In the genomic region with DNA sequence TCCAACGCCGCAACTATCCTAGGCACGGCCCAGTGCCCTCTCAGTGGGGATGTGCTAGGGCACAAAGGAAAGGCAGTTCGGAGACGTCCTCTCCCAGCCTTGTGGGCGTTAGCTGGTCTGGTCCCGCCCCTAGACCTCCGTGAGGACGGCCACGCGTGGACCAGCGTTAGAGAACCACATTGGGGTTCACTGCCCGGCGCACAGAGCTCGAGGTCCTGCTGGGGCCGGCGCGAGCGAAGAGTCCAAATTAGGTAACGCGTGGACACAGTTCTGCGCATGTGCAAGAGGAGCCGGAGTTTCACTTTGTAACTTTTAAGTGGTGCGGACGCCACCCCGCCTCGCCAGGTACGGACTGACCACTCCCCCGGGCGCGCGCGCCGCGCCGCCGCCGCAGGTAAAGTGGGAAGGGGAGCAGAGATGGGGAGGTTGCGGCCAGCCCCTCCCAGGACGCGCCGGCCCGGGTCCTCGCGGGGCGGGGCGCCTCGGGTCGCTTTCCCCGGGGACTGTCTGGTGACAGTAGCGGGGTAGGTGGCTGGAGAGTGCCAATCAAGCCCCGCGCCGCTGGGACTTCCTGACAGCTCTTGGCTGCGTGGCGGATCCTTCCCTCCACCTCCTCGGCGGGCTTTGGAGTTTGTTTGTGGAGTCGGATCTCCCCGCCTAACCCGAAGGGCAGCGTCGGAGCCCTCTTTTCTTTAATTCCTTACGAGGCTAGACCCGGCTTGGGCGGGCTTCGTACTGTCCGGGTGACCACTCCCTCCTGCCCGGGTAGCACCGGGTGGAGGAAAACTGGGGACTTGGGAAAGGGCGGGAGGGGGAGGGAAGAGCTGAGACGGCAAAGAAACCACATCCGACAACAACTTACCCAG, we compare ENCODE assay signal across 8 mouse cellular contexts. TPM values are rescaled to one million over a fixed set of nuclear protein-coding genes. Genes with fewer than 3 reads are reported as not detected.
DNase-seq lines count a peak whose midpoint lies in the region; ATAC-seq and TF ChIP-seq lines count a peak whose summit lies in the region.

A gene (plus strand): TSS at position 179 of the 866 bp plus-strand sequence.

- DNase-seq in heart, postnatal 0 days (ENCODE audit: low spot score) = peak; percentile 80
- DNase-seq in kidney, postnatal 25 days = peak; percentile 90 to 92
- peak; percentile 86 for DNase-seq in lung, adult 2 months
- DNase-seq in thymus, adult 2 months = peak; percentile 70

- H3K27ac ChIP-seq in bone marrow, adult 2 months (ENCODE audit: control insufficient read depth, insufficient read depth, low read depth, low read length, poor library complexity) = peak within 1 kb of the TSS; percentile 97
- H3K27ac ChIP-seq in forebrain, embryonic 12.5 days = no peak within 1 kb of the TSS
- peak within 1 kb of the TSS; percentile 94 for H3K27ac ChIP-seq in heart, postnatal 0 days (ENCODE audit: low read depth)
- H3K27ac ChIP-seq in neural tube, embryonic 14.5 days (ENCODE audit: low read depth, low read length) = no peak within 1 kb of the TSS
- peak within 1 kb of the TSS; percentile 15; the same call in 1 of the 2 replicates for H3K27ac ChIP-seq in thymus, adult 2 months (ENCODE audit: control insufficient read depth, insufficient read depth, low read length)

- no peak for TF ChIP-seq EP300 in heart, postnatal 0 days (IDR thresholded peaks at IDR 0.05; ENCODE audit: low read depth)

- peak; percentile 36; the same call in 1 of the 2 replicates for TF ChIP-seq POLR2A in bone marrow, adult 2 months (IDR thresholded peaks at IDR 0.05; ENCODE audit: borderline replicate concordance, control insufficient read depth, low read depth, low read length)
- peak; percentile 69; the same call in 1 of the 2 replicates for TF ChIP-seq POLR2A in lung, adult 2 months (IDR thresholded peaks at IDR 0.05; ENCODE audit: borderline replicate concordance, extremely low read depth, low read depth, low read length)
- peak; percentile 35; the same call in 1 of the 2 replicates for TF ChIP-seq POLR2A in thymus, adult 2 months (IDR thresholded peaks at IDR 0.05; ENCODE audit: control insufficient read depth, extremely low read depth, insufficient read depth, low read length, poor library complexity)

- no peak for TF ChIP-seq CTCF in bone marrow, adult 2 months (IDR thresholded peaks at IDR 0.05; ENCODE audit: control insufficient read depth, insufficient read depth, low read length)
- no peak for TF ChIP-seq CTCF in heart, postnatal 0 days (IDR thresholded peaks at IDR 0.05; ENCODE audit: low read depth)
- TF ChIP-seq CTCF in lung, adult 2 months (IDR thresholded peaks at IDR 0.05; ENCODE audit: insufficient read depth, low read length) = no peak
- no peak for TF ChIP-seq CTCF in thymus, adult 2 months (IDR thresholded peaks at IDR 0.05; ENCODE audit: borderline replicate concordance, control insufficient read depth, extremely low read depth, insufficient read depth, low read length, poor library complexity)

- H3K9me3 ChIP-seq in forebrain, embryonic 12.5 days = no peaks in the 10 kb centered on the region
- H3K9me3 ChIP-seq in heart, postnatal 0 days (replicated peaks; ENCODE audit: control insufficient read depth, low read length) = no peaks in the 10 kb centered on the region
- H3K9me3 ChIP-seq in neural tube, embryonic 14.5 days (ENCODE audit: control insufficient read depth, low read length) = no peaks in the 10 kb centered on the region

- WGBS in bone marrow, adult 2 months = under 1% methylated on average over 73 of the region's 73 CpGs
- WGBS in forebrain, embryonic 12.5 days = under 1% methylated on average over 73 of the region's 73 CpGs
- under 1% methylated on average over 72 of the region's 73 CpGs for WGBS in heart, postnatal 0 days
- WGBS in lung, adult 2 months = under 1% methylated on average over 73 of the region's 73 CpGs
- WGBS in neural tube, embryonic 14.5 days = under 1% methylated on average over 58 of the region's 73 CpGs
- WGBS in thymus, adult 2 months = under 1% methylated on average over 73 of the region's 73 CpGs

- ATAC-seq in CD4-positive, CD25-positive, alpha-beta regulatory T cell, adult 4 months = peak; percentile 69
- ATAC-seq in forebrain, embryonic 12.5 days (ENCODE audit: low FRiP score) = peak; percentile 60; the same call in 1 of the 2 replicates
- ATAC-seq in heart, postnatal 0 days (ENCODE audit: insufficient read depth, low read depth) = peak; percentile 78
- peak; percentile 66; the same call in 1 of the 2 replicates for ATAC-seq in neural tube, embryonic 14.5 days (ENCODE audit: low read depth)

- H3K27me3 ChIP-seq in forebrain, embryonic 12.5 days = peaks cover 69% of the 10 kb centered on the region
- peaks cover 2% of the 10 kb centered on the region; the same call in 1 of the 2 replicates for H3K27me3 ChIP-seq in heart, postnatal 0 days (ENCODE audit: control insufficient read depth, insufficient read depth, low read length)
- H3K27me3 ChIP-seq in neural tube, embryonic 14.5 days (ENCODE audit: control insufficient read depth, insufficient read depth, low read length) = peaks cover 36% of the 10 kb centered on the region
- no peaks in the 10 kb centered on the region for H3K27me3 ChIP-seq in thymus, adult 2 months (ENCODE audit: control insufficient read depth, insufficient read depth, low read length)

- no peaks in the 10 kb centered on the region for H3K36me3 ChIP-seq in forebrain, embryonic 12.5 days (replicated peaks)
- H3K36me3 ChIP-seq in heart, postnatal 0 days (replicated peaks; ENCODE audit: control insufficient read depth, insufficient read depth, low read length) = peaks cover 9% of the 10 kb centered on the region
- no peaks in the 10 kb centered on the region for H3K36me3 ChIP-seq in neural tube, embryonic 14.5 days (ENCODE audit: control insufficient read depth, insufficient read depth, low read length)
- no peaks in the 10 kb centered on the region for H3K36me3 ChIP-seq in thymus, adult 2 months (ENCODE audit: control insufficient read depth, insufficient read depth, low read length)

- peak within 1 kb of the TSS; percentile 56 for H3K9ac ChIP-seq in forebrain, embryonic 12.5 days
- peak within 1 kb of the TSS; percentile 87 for H3K9ac ChIP-seq in heart, postnatal 0 days (replicated peaks; ENCODE audit: low read depth, low read length)
- peak within 1 kb of the TSS; percentile 41 for H3K9ac ChIP-seq in neural tube, embryonic 14.5 days (replicated peaks; ENCODE audit: low read depth, low read length)

- peaks cover 7% of the 10 kb centered on the region for H3K4me1 ChIP-seq in bone marrow, adult 2 months (ENCODE audit: control insufficient read depth, insufficient read depth, low read length)
- peaks cover 23% of the 10 kb centered on the region for H3K4me1 ChIP-seq in forebrain, embryonic 12.5 days
- peaks cover 23% of the 10 kb centered on the region for H3K4me1 ChIP-seq in heart, postnatal 0 days (ENCODE audit: control insufficient read depth, insufficient read depth)
- H3K4me1 ChIP-seq in lung, adult 2 months (ENCODE audit: control insufficient read depth, insufficient read depth, low read length) = peaks cover 29% of the 10 kb centered on the region
- H3K4me1 ChIP-seq in neural tube, embryonic 14.5 days (ENCODE audit: control insufficient read depth, insufficient read depth, low read length) = peaks cover 5% of the 10 kb centered on the region; the same call in 1 of the 2 replicates
- H3K4me1 ChIP-seq in thymus, adult 2 months (replicated peaks; ENCODE audit: control insufficient read depth, insufficient read depth, low read length) = peaks cover 51% of the 10 kb centered on the region

- H3K4me3 ChIP-seq in bone marrow, adult 2 months (replicated peaks; ENCODE audit: control insufficient read depth, low read depth, low read length) = peak within 1 kb of the TSS; percentile 97
- peak within 1 kb of the TSS; percentile 76 for H3K4me3 ChIP-seq in forebrain, embryonic 12.5 days (replicated peaks)
- peak within 1 kb of the TSS; percentile 92 for H3K4me3 ChIP-seq in heart, postnatal 0 days (ENCODE audit: low read depth, low read length)
- H3K4me3 ChIP-seq in lung, adult 2 months (replicated peaks; ENCODE audit: extremely low read depth, low read depth, low read length) = peak within 1 kb of the TSS; percentile 83
- peak within 1 kb of the TSS; percentile 54 for H3K4me3 ChIP-seq in neural tube, embryonic 14.5 days (ENCODE audit: low read depth, low read length)
- H3K4me3 ChIP-seq in thymus, adult 2 months (ENCODE audit: control insufficient read depth, insufficient read depth, low read length) = peak within 1 kb of the TSS; percentile 56

- H3K4me2 ChIP-seq in forebrain, embryonic 12.5 days = peak within 1 kb of the TSS; percentile 93
- H3K4me2 ChIP-seq in heart, postnatal 0 days (ENCODE audit: low read depth, low read length) = peak within 1 kb of the TSS; percentile 72
- H3K4me2 ChIP-seq in neural tube, embryonic 14.5 days (ENCODE audit: low read depth, low read length) = peak within 1 kb of the TSS; percentile 95

RNA-seq across cellular contexts. Expression of the gene that starts here (rescaled TPM):
- polyA plus RNA-seq in CD4-positive, CD25-positive, alpha-beta regulatory T cell, adult 4 months (2017; shearing (Covaris generic)) = 10 to 100 TPM; 17.2 to 34.7 TPM
- 20.7 and 32.8 TPM in 2 replicates for polyA plus RNA-seq in bone marrow, adult 2 months (2011; ENCODE audit: insufficient read depth, insufficient read length, low replicate concordance, missing spikeins)
- polyA plus RNA-seq in forebrain, embryonic 12.5 days (2016; fragmentation: Nextera tagmentation; extraction: Ambion mirVana) = 2.0 and 2.4 TPM in 2 replicates
- 17.2 and 30.5 TPM in 2 replicates for total RNA-seq in heart, postnatal 0 days (2014; rRNA removed; ENCODE audit: low replicate concordance)
- polyA plus RNA-seq in heart, postnatal 0 days (2015; fragmentation: Nextera tagmentation; extraction: Ambion mirVana) = 8.5 and 9.6 TPM in 2 replicates
- polyA plus RNA-seq in lung, adult 2 months (2012; rRNA removed) = 70.4 and 81.7 TPM in 2 replicates
- 0.71 and 1.4 TPM in 2 replicates for polyA plus RNA-seq in neural tube, embryonic 14.5 days (2014; fragmentation: Nextera tagmentation; extraction: Ambion mirVana)
- polyA plus RNA-seq in thymus, adult 2 months (2012; rRNA removed) = 47.3 and 49.3 TPM in 2 replicates

Comparison
In these comparisons a context has a peak if more than half of its experiments do, and no peak if none do; other contexts are left out.
1. H3K27ac ChIP-seq: peak in bone marrow, adult 2 months (single experiment), heart, postnatal 0 days (single experiment) and thymus, adult 2 months (single experiment); none in forebrain, embryonic 12.5 days (single experiment) and neural tube, embryonic 14.5 days (single experiment).
2. Peak in every context shown above with its lines, with median percentiles within 50 percentile points of each other: ATAC-seq, H3K4me3 ChIP-seq, POLR2A ChIP-seq, H3K4me2 ChIP-seq, H3K9ac ChIP-seq and DNase-seq.